Mouse (Mus musculus): Measurements from ENCODE around the gene Bri3.
A peak's percentile ranks its signal among the peaks of the same experiment; 100 is the strongest.

The Bri3 gene

GRCm38 (mm10) chr5:144243901-144244487, at the start of gene Bri3:
Bri3 (plus strand) TSS chr5:144244437.
- no peak for DNase-seq (ENCODE audit: inconsistent ontology term)

DNA sequence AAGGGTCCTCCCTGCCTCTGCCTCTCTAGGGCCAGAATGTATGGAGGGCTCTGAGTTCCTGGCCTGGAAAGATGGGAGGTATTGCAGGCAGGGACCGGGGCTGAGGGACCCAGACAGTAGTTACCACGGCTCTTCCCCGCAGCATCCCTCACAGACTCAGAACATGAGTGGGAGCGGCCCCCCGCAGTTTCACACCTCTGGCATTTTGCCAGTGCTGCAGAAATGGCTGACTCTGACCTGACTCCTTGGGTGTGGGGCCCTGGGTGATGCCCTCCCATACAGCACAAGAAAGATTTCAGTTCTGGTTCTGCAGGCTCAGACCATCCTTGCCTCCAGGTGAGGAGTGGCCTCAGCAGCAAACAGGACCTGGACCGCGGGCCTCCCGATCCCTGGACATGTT, 48.7 kb upstream of the Bri3 start:
- DNase-seq (ENCODE audit: inconsistent ontology term), result no peak

- DNase-seq (ENCODE audit: inconsistent ontology term), result peak; percentile 20
Observed at GRCm38 (mm10) chr5:144200616-144201015, 43.6 kb upstream of the Bri3 start.

- no peak for DNase-seq (ENCODE audit: inconsistent ontology term)
Observed at GRCm38 (mm10) chr5:144202430-144202829, 41.8 kb upstream of the Bri3 start.

GRCm38 (mm10) chr5:144203398-144203959, 40.8 kb upstream of the Bri3 start:
- no peak for DNase-seq (ENCODE audit: inconsistent ontology term)

DNA sequence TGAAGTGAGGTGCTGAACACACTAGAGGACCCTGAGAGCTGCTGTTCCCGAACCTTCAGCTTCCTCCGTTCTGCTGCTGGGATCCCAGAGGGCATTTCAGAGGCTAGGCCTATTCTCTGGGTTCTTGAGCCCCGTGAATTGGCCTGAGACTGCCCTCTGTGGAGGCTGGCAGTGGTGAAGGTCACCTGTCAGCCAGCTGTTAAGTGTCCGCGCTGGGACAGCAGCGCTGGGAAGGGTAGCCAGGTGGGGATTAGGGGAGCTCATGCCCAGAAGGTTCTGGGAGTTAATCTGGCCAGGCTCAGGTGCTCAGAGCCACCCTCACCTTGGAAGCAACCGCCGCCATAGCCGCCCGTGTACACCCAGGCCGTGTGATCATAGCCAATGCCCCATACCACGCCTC, 39.9 kb upstream of the Bri3 start:
- no peak for DNase-seq (ENCODE audit: inconsistent ontology term)

- no peak for DNase-seq (ENCODE audit: inconsistent ontology term)
Observed at GRCm38 (mm10) chr5:144204911-144205310, 39.3 kb upstream of the Bri3 start.

- DNase-seq (ENCODE audit: inconsistent ontology term), result no peak
Observed at GRCm38 (mm10) chr5:144206069-144206468, 38.2 kb upstream of the Bri3 start.

DNA sequence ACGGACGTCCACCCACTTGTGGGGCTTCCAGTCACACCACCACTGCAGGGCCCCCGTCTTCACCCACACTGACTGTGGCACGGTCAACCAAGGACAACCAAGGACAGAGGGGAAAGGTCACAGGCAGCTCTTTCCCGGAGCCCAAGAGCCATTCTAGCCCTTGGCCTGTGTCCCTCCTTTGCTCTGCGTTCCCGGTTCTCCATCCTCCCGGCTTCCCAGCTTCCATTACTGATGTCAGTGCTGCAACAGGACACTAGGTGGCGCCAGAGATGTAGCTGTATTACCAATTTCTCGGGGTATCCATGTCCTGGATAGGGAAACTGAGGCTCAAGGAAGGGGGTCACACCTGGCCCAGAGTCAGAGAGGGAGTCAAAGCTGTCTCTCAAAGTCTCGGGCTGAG, 36.8 kb upstream of the Bri3 start:
- no peak for DNase-seq (ENCODE audit: inconsistent ontology term)

GRCm38 (mm10) chr5:144214453-144214852, 29.8 kb upstream of the Bri3 start:
- DNase-seq (ENCODE audit: inconsistent ontology term), result no peak

DNA sequence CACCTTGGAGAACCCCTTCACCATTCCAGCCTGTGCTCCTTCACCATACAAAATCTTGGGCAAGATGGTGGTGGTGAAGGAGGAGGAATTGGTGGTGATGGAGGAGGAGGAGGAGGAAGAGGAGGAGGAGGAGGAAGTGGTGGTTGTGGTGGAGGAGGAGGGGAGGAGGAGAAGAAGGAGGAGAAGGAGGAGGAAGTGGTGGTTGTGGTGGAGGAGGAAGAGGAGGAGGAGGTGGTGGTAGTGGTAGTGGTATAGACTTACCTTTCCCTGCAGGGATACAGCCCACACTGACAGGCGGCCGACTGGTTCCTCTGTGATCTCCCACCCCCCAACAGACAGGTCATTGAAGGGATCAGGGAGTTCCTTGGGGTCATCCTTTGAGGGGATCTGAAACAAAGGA, 28.2 kb upstream of the Bri3 start:
- no peak for DNase-seq (ENCODE audit: inconsistent ontology term)

DNA sequence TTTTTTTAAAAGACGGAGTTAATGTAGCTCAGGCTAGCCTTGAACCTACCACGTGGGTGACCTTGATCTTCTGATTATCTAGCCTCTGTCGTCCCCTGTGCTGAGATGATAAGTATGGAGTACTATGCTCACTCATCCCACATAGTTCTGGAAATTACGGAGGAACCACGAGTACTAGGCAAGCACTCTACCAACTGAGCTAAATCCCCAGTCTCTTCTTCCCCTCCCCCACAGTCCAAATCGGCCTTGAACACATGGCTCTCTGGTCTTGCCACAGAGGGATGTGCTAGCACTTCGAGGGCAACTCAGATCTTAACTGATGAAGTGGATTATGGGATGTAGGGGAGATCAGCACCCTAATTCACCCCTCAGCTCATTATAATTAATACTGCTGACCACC, 26.2 kb upstream of the Bri3 start:
- DNase-seq (ENCODE audit: inconsistent ontology term), result no peak

GRCm38 (mm10) chr5:144219306-144219705, 24.9 kb upstream of the Bri3 start:
- DNase-seq (ENCODE audit: inconsistent ontology term), result no peak

DNA sequence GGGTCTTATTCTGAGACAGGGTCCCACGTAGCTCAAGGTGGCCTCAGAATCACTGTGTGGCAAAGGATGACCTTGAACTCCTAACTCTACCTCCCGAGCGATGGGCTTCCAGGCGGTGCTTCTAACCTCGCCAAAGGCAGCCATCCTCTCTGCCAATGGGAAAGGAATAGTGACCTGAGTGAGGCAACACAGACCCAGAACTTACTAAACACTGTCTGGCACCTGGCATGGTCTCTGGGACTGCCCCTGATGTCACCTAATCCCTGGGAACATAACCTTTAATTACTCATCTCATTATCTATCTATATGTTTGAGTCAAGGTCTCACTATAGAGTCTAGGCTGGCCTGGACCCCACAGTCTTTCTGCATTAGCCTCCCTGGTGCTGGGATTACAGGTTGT, 24.3 kb upstream of the Bri3 start:
- DNase-seq (ENCODE audit: inconsistent ontology term), result no peak

GRCm38 (mm10) chr5:144221305-144221704, 22.9 kb upstream of the Bri3 start:
- no peak for DNase-seq (ENCODE audit: inconsistent ontology term)

- DNase-seq (ENCODE audit: inconsistent ontology term), result peak; percentile 12
Observed at GRCm38 (mm10) chr5:144222811-144223502, 21.3 kb upstream of the Bri3 start.

GRCm38 (mm10) chr5:144223503-144223862, 20.8 kb upstream of the Bri3 start, which contains the start of gene Tecpr1:
Tecpr1 (minus strand) TSS chr5:144223615.
- DNase-seq (ENCODE audit: inconsistent ontology term), result peak; percentile 96

DNA sequence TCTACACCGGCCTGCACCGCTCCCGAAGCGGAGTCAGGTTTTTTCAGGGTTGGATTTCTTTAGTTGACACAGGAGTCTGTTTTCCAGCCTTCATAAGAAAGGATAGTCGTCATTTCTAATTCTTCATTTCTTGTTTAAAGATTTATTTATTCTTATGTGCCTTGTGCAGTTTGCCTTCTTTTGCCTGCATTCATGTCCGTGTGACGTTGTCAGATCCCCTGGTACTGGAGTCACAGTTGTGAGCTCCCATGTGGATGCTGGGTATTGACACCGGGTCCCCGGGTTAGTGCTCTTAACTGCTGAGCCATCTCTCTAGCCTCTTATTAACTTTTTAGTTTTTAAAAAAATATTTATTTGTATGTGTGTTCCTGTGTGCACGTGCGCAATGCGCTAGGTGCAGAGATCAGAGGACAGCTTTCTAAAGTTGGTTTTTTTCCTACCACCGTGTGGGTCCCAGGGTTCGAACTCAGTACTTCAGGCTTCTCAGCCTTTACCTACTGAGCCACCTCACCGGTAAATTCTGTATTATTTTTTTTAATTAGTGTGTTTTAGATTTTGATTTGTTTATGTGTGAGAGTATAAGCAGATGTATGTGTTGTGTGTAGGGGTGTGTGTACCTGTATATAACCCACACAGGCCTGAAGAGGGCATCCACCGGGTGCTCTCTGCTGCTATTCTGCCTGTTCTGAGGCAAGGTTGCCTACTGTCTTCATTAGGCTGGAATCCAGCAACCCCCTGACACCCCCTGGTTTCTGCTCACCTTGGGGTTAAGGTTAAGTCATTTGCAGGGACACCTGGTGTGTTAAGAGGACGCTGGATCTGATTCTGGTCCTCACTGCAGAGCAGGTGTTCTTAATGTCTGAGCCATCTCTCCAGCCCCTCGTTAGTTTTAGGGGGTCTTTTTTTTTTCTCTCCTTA, 20.1 kb upstream of the Bri3 start:
- DNase-seq (ENCODE audit: inconsistent ontology term), result no peak

DNA sequence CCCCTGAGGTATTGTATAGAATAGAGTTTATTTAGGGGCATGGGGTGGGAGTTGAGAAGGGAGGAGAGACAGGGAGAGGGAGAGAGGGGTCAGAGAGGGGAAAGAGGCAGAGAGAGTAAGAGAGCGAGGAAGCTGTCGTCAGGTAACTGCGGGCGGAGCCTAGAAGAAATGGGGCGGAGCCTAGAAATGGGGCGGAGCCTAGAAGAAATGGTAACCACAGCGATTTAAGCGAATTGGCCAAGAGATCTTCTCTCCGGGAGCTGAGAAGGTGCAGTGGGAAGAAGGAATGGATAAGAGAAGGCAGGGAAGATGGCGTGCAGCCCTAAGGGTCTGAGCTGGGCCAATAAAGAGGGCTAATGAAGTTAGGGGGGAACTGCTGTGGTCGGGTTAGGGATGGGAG, 18.0 kb upstream of the Bri3 start:
- no peak for DNase-seq (ENCODE audit: inconsistent ontology term)

DNA sequence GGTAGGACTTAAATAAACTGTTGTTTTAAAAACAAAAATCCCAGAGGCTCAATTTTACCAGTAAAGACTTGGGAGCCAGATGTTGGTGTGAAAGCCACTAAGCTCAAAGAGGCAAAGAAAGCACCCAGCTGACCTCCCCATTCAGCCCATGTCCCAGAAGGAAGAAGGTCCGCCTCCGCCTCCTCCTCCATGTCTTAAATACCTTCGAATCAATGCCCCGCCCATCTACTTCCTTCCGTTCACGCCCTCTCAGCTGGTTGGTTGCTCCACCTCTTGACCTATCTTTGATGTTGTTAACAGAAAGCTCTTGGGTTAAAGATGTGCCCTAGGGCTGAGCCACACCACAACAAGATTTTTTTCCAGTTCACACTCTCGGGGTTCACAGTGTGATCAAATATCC, 14.0 kb upstream of the Bri3 start:
- DNase-seq (ENCODE audit: inconsistent ontology term), result no peak

DNA sequence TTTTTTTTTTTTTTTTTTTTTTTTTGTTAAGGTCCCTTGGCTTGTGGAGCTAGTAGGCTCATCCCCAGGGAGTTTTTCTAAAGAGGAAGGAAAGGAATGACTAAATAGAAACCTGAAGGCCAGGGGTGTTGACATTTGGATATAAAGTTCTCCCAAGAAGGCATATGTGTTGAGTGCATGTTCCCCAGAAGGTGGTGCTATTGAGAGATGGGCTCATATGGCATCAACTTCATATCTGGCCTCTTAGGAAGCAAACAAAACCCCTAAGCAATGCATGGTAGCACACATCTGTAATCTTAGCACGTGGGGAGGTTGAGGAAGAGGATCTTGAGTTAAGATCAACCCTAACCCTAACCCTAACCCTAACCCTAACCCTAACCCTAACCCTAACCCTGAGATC, 12.8 kb upstream of the Bri3 start:
- DNase-seq (ENCODE audit: inconsistent ontology term), result no peak

DNA sequence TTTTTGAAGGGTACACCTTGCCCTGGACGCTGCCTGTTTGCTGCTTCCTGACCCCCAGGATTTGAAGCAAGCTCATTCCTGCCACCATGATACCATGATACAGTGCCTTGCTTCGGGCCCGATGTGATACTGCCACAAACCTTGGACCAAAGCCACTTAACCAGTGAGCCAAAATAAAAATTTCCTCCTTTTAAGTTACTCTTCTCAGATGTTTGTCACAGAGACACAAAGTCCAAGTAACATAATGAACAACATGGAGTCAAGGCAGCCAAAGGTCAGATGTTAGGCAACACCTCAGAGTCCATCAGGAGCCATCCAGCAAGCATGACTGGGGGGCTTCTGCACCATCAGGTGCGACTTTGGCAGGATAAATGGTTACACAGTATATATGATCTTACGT, 11.7 kb upstream of the Bri3 start:
- no peak for DNase-seq (ENCODE audit: inconsistent ontology term)

Data from Muller cell, postnatal 12 days (primary cell).